17 mouse cellular contexts compared by ENCODE assay signal in the genomic region with DNA sequence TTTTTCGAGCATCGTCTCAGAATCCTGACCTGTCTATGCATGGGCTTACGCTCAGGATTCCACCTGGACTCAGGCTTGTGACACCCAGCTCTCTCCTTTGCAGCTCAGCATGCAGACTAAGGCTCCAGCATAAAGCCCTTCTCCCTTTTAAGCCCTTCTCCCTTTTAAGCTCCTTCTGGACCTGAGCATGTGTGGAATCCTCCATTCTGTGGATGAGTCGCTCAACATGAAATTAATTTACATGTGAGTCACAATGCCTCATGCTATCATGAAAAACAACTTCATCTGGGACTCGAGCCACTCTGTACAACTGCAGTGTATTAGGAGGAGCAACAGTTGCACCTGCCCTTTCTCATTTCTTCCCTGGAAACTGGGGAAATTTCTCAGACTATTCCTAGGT. TPM values are rescaled to one million over a fixed set of nuclear protein-coding genes. Genes with fewer than 3 reads are reported as not detected.
A peak's percentile ranks its signal among the peaks of the same experiment; 100 is the strongest.
DNase-seq lines count a peak whose midpoint lies in the region; ATAC-seq and TF ChIP-seq lines count a peak whose summit lies in the region.
"Had no signal": no experiment of that assay in that cellular context is flagged by ENCODE, and none has a peak within 500 bp of the region (broad histone marks: within the 10 kb centered on the region; RNA-seq: fewer than 3 reads in every experiment).

No protein-coding gene starts in this region.

- no peak overlapping the region for H3K4me3 ChIP-seq in hindbrain, embryonic 12.5 days
- H3K4me3 ChIP-seq in kidney, embryonic 14.5 days (ENCODE audit: low read length), result no peak overlapping the region
- H3K4me3 ChIP-seq: limb, embryonic 15.5 days had no signal

- no peaks in the 10 kb centered on the region for H3K27me3 ChIP-seq in hindbrain, embryonic 12.5 days
- no peaks in the 10 kb centered on the region for H3K27me3 ChIP-seq in kidney, embryonic 14.5 days (ENCODE audit: control insufficient read depth, insufficient read depth, low read length)
- H3K27me3 ChIP-seq: limb, embryonic 15.5 days had no signal

- H3K4me2 ChIP-seq in hindbrain, embryonic 12.5 days (replicated peaks), result no peak overlapping the region
- no peak overlapping the region for H3K4me2 ChIP-seq in kidney, embryonic 14.5 days (replicated peaks; ENCODE audit: low read depth, low read length)
- H3K4me2 ChIP-seq: heart, embryonic 11.5 days; limb, embryonic 15.5 days had no signal

- no peak for ATAC-seq in hindbrain, embryonic 12.5 days (ENCODE audit: low FRiP score)
- no peak for ATAC-seq in kidney, embryonic 14.5 days (ENCODE audit: low FRiP score, low TSS enrichment)
- ATAC-seq: liver, postnatal 0 days had no signal

- no peak overlapping the region for H3K9ac ChIP-seq in hindbrain, embryonic 12.5 days
- no peak overlapping the region for H3K9ac ChIP-seq in kidney, embryonic 14.5 days (ENCODE audit: low read depth, low read length)
- H3K9ac ChIP-seq: limb, embryonic 15.5 days; liver, postnatal 0 days had no signal

- H3K4me1 ChIP-seq in hindbrain, embryonic 12.5 days, result peaks cover 27% of the 10 kb centered on the region
- H3K4me1 ChIP-seq in kidney, embryonic 14.5 days (ENCODE audit: control insufficient read depth, insufficient read depth, low read length), result peaks cover 5% of the 10 kb centered on the region; the same call in 1 of the 2 replicates

- H3K27ac ChIP-seq in hindbrain, embryonic 12.5 days, result peak overlapping the region; percentile 78
- no peak overlapping the region for H3K27ac ChIP-seq in kidney, embryonic 14.5 days (ENCODE audit: low read depth, low read length)
- H3K27ac ChIP-seq: limb, embryonic 15.5 days had no signal

- no peaks in the 10 kb centered on the region for H3K36me3 ChIP-seq in hindbrain, embryonic 12.5 days
- no peaks in the 10 kb centered on the region for H3K36me3 ChIP-seq in kidney, embryonic 14.5 days (ENCODE audit: control insufficient read depth, insufficient read depth, low read length)
- H3K36me3 ChIP-seq: limb, embryonic 15.5 days had no signal

- peak; percentile 37 for DNase-seq in adrenal gland, adult 2 months
- DNase-seq in adrenal gland, postnatal 25 days, result no peak
- DNase-seq in 3T3-L1 (ENCODE audit: low read depth, low spot score), result peak; percentile 60
- DNase-seq in brain, embryonic 14.5 days (ENCODE audit: low read depth), result peak; percentile 19
- DNase-seq in layer of hippocampus, postnatal 14 days (ENCODE audit: low spot score in 2 of 2), result no peak
- DNase-seq in kidney, postnatal 36 days, result no peak
- DNase-seq: adrenal gland, adult 8-10 months; gastrocnemius, postnatal 36 days; heart, postnatal 4 days; kidney, adult 18-20 months; liver, postnatal 0 days; thymus, adult 2 months had no signal

- H3K9me3 ChIP-seq in hindbrain, embryonic 12.5 days (replicated peaks), result no peaks in the 10 kb centered on the region
- H3K9me3 ChIP-seq in kidney, embryonic 14.5 days (ENCODE audit: control insufficient read depth, low read length), result peaks cover 5% of the 10 kb centered on the region; the same call in 1 of the 2 replicates
- H3K9me3 ChIP-seq: limb, embryonic 15.5 days had no signal

- no peak for TF ChIP-seq CTCF in brain, embryonic 14.5 days (IDR thresholded peaks at IDR 0.05; ENCODE audit: borderline replicate concordance, extremely low read depth, insufficient read depth, insufficient read length)

- TF ChIP-seq POLR2A in brain, embryonic 14.5 days (IDR thresholded peaks at IDR 0.05; ENCODE audit: borderline replicate concordance, extremely low read depth, insufficient read depth, insufficient read length, poor library complexity, severe bottlenecking), result no peak

- 71% methylated on average over 5 of the region's 5 CpGs for WGBS in hindbrain, embryonic 12.5 days
- WGBS in kidney, embryonic 14.5 days, result 83% methylated on average over 5 of the region's 5 CpGs

RNA-seq across cellular contexts. Expression of a gene that starts 14.1 kb away (rescaled TPM):
- total RNA-seq in adrenal gland, adult 2 months (2021), result 10 to 100 TPM; 34.5 to 49.1 TPM
- 9.6 and 11.3 TPM in 2 replicates for polyA plus RNA-seq in adrenal gland, adult 2 months (2012; rRNA removed)
- 40.7 and 50.1 TPM in 2 replicates for total RNA-seq in adrenal gland, postnatal 25 days (2021)
- 46.3 and 51.1 TPM in 2 replicates for polyA plus RNA-seq in brain, embryonic 14.5 days (2012; rRNA removed)
- 68.0 and 77.3 TPM in 2 replicates for polyA plus RNA-seq in hindbrain, embryonic 12.5 days (2016; fragmentation: Nextera tagmentation; extraction: Ambion mirVana)
- 26.6 and 44.4 TPM in 2 replicates for polyA plus RNA-seq in kidney, embryonic 14.5 days (2014; fragmentation: Nextera tagmentation; extraction: Ambion mirVana)
- total RNA-seq in layer of hippocampus, postnatal 14 days (2021), result 10 to 100 TPM; 43.3 to 50.4 TPM

RNA-seq across cellular contexts. Expression of a gene that starts 14.3 kb away (rescaled TPM):
- total RNA-seq in adrenal gland, adult 2 months (2021), result 10 to 100 TPM; 19.9 to 29.6 TPM
- polyA plus RNA-seq in adrenal gland, adult 2 months (2012; rRNA removed), result 53.6 and 57.1 TPM in 2 replicates
- total RNA-seq in adrenal gland, postnatal 25 days (2021), result 21.9 and 24.7 TPM in 2 replicates
- 9.9 and 11.6 TPM in 2 replicates for polyA plus RNA-seq in brain, embryonic 14.5 days (2012; rRNA removed)
- 8.9 and 9.7 TPM in 2 replicates for polyA plus RNA-seq in hindbrain, embryonic 12.5 days (2016; fragmentation: Nextera tagmentation; extraction: Ambion mirVana)
- 4.5 and 5.7 TPM in 2 replicates for polyA plus RNA-seq in kidney, embryonic 14.5 days (2014; fragmentation: Nextera tagmentation; extraction: Ambion mirVana)
- total RNA-seq in layer of hippocampus, postnatal 14 days (2021), result 10 to 100 TPM; 43.6 to 47.1 TPM
- total RNA-seq: CH12.LX had no signal

RNA-seq across cellular contexts. Expression of a gene that starts 49.4 kb away (rescaled TPM):
- 10 to 100 TPM in 1 of 2 experiments, 1 to 10 TPM in 1; 9.7 to 14.4 TPM for total RNA-seq in adrenal gland, adult 2 months (2021)
- polyA plus RNA-seq in adrenal gland, adult 2 months (2012; rRNA removed), result 5.9 and 7.1 TPM in 2 replicates
- 12.4 and 18.2 TPM in 2 replicates for total RNA-seq in adrenal gland, postnatal 25 days (2021)
- polyA plus RNA-seq in brain, embryonic 14.5 days (2012; rRNA removed), result 16.5 and 16.6 TPM in 2 replicates
- polyA plus RNA-seq in hindbrain, embryonic 12.5 days (2016; fragmentation: Nextera tagmentation; extraction: Ambion mirVana), result 13.7 and 16.3 TPM in 2 replicates
- polyA plus RNA-seq in kidney, embryonic 14.5 days (2014; fragmentation: Nextera tagmentation; extraction: Ambion mirVana), result 10.6 and 18.5 TPM in 2 replicates
- total RNA-seq in layer of hippocampus, postnatal 14 days (2021), result 10 to 100 TPM; 14.4 to 16.0 TPM

Comparison
In these comparisons a context has a peak if more than half of its experiments do, and no peak if none do; other contexts are left out.
1. DNase-seq: peak in adrenal gland, adult 2 months (single experiment), 3T3-L1 (single experiment) and brain, embryonic 14.5 days (single experiment); none in adrenal gland, postnatal 25 days (single experiment), layer of hippocampus, postnatal 14 days (0 of 2) and kidney, postnatal 36 days (0 of 2).